Mouse (Mus musculus) monocyte, adult 5-6 weeks (primary cell): ENCODE measurements around the gene Btbd9. TPM values are rescaled to one million over a fixed set of nuclear protein-coding genes. Genes with fewer than 3 reads are reported as not detected.

Source experiments
- ATAC-seq: fragments of 153-309, 156-312 bp; replicated peaks from 2 replicates; pipeline ENCODE4 v1.8.0; 2017; ENCODE audit warnings: mild to moderate bottlenecking; ENCODE audit not compliant: low TSS enrichment, insufficient number of reproducible peaks, severe bottlenecking, poor library complexity, low FRiP score
- total RNA-seq: library from RNA; stranded (forward); fragments of 200-1000, 200-491, 200-594 nt; gene quantifications from 3 replicates; pipeline ENCODE4 v1.2.3, GENCODE M21; 2017

Btbd9 gene
- 25.3 to 57.0 TPM (median 27.5 TPM) in 3 replicates for total RNA-seq

GRCm38 (mm10) chr17:30575941-30576773 lies at the start of gene Btbd9:
Btbd9 (minus strand) TSS chr17:30576488.
- ATAC-seq: peak; percentile 96

GRCm38 (mm10) chr17:30624132-30624531 lies 47.8 kb upstream of the Btbd9 start, which contains the start of gene Dnah8:
Dnah8 (plus strand) TSS chr17:30624354.
- ATAC-seq: peak; percentile 44

GRCm38 (mm10) chr17:30623200-30623599 lies 46.9 kb upstream of the Btbd9 start:
- no peak for ATAC-seq

GRCm38 (mm10) chr17:30621450-30621849 lies 45.2 kb upstream of the Btbd9 start:
- ATAC-seq: no peak

DNA sequence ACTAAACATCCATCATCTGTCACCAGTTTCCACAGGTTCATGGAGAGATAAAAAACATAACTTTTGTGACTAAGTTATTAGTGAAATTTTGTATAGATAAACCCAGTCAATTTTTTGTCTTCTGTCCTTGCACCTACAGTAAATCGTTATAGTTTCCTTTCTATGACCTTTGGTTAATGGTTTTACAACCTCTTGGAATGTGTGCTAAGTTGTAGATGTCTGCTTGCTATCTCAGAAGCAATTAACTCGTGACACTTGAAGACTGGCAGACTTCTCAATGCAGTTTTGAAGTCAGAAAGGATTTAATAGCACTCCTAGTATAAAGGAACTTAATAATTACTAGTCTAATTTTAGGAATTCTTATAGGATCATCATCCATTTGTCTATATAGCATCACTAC lies 44.3 kb upstream of the Btbd9 start:
- no peak for ATAC-seq

DNA sequence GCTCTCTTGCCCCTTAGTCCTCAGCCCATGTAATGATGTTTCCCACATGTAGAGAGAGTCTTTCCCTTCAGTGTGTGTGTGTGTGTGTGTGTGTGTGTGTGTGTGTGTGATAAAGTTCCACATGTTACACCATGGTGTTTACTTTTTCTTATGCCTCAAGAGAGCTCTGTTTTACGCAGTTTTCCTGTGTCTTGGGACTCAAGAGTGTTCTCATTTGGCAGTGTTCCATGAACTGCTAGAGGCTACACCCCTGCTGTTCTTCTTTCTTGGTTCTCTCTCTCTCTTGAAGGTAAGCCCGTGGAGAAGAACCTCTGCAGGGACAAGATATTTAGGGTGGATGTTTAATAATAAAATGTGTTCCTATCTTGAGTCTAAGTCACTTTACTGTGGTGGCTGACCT lies 42.9 kb upstream of the Btbd9 start:
- ATAC-seq: no peak

DNA sequence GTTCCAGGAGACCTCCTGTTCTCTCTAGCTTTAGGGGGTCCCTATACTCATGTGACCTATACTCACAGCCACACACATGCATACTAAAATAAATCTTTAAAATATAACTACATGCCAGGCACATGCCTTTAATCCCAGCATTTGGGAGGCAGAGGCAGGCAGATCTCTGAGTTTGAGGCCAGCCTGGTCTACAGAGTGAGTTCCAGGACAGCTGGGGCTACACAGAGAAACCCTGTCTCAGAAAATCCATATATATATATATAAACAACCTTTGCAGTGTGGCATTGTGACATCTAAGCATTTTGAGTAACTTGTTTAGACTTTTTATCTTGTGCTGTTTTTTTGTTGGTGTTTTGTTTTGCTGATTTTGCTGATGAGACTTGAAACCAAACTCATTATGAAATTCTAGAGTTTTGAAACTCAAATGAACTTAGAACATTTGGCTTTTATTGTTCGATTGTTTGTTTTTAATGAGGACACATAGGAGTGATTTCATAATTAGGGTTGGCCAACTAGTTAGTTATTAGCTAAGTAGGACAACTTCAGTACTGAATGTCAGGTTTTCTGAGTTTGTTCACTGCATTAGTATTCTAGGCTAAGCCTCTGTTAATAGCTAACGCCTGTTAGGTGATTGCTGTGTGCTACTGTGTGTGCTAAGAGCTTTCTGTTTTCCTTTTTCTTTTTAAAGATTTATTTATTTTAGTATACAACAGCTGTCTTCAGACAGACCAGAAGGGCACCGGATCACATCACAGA lies 42.0 kb upstream of the Btbd9 start:
- ATAC-seq: no peak

- ATAC-seq: no peak
These were observed 39.9 kb upstream of the Btbd9 start for GRCm38 (mm10) chr17:30616203-30616602.

DNA sequence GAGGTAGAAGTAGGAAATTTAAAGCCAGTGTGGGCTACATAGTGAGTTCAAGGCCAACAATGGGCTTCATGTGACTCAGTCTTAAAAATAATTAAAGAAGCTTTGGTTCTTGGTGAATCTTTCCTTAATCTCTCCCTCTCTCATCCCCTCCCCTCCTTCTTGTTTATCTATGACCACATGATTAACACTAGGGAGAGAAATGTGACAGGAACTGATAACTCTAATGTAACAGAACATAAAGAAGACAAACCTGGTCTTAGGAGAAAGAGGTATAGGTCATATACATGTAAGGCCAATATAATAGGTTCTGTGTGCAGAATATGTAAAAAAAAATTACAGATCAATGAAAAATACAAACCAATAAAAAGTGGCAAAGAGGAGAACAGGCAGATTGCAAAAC lies 37.1 kb upstream of the Btbd9 start:
- no peak for ATAC-seq

DNA sequence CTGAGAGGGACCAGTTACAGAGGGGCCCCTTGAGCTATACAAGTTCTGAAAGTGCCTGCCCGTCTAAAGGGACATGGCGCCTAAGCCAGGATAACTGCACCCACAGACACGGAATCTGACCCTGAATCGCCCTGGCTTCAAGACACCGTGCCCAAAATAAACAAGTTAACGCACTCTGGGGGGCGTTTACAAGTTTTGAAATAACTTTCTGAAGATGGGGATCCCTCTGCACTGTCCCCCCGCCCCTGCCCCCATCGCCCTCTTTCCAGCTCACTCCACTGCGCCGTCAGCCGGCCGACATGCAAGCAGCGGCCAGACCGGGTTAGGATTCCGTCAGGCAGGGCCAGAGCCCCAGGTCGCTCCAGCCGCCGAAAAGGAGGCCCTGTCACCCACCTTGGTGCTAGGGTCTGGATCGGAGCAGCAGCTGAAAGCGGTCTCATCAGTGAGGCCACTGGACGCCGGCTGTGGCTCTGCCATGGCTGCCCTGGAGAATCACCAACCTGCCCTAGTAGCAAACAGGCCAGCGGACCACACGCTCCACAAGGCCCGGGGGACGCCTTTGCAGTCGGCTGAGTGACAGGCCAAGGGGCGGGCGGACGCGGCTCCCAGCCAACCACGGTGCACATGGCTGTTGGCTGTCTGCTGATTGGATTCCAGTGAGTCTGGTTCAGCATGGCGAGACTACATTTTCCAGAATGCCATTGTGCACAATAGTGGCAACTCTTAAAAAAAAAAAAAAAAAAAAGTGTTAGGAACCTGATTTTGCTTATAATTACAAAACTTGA lies 36.0 kb upstream of the Btbd9 start:
- ATAC-seq: peak; percentile 100

DNA sequence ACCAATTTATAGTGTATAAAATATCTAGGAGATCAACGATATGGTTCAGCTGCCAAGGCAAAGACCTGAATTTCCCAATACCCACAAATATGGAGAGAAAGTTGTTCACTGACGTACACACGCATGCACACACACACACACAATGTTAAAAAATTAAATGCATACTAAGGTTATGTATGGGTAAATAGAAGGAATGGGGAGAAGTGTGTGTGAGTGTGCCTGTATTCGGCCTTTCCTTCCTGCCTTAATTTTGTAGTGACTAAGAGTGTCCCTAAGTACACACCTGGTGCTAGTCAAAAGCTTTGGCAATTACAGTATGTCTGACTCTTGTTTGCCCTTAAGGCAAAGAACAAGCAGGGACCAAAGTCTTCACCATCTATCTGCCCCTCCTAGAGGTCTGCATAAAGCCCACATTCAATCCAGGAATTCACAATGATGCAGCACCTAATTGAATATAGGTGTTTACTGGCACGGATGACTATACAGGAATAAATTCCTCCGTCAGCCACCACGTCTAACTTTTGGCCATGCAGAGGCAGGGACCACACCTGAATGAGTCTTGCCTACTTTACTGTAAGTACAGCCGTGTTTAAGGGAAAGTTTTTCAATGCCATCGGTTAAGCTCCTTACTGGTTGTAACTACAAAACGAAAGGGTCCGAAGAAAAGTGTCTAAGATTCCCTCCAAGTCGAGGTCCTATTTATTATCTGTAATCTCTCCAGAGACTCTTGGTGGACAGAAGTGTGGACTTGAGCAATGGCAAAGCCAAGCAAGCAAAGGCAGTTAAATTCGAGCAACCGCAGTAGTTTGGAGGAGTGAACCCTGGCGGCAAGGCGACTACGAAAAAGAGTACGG lies 35.2 kb upstream of the Btbd9 start:
- ATAC-seq: no peak

GRCm38 (mm10) chr17:30610739-30611138 lies 34.5 kb upstream of the Btbd9 start:
- ATAC-seq: no peak

- ATAC-seq: no peak
These were observed 33.7 kb upstream of the Btbd9 start for GRCm38 (mm10) chr17:30609980-30610307.

DNA sequence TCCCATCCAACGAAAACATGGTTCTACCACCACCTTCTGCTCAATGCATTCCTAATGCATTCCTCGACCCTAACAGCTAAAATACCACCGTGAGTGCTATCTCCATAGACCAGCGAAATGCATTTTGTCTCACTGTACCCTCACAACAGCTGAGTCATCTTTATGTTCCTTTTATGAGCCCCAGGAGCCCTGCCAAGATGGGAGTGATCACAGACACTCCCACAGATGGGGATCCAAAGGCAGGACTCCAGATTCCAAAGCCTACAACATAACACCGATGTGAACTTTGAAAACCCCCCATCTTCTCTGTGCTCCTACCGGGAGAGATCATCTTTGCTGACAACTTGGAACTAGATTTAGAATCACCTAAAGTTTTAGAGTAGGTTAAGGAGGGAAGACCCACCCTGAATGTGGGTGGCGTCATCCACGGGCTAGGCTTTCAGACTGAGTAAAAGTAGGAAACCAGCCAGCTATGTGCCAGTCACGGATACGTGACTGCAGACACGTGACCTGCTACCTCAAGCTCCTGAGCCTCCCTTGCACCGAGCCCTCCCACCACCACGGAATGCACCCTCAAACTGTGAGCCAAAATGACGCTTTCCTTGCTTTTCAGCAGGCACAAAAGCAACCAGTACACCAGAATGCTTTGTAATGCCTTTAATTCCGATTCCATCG lies 33.2 kb upstream of the Btbd9 start:
- no peak for ATAC-seq

DNA sequence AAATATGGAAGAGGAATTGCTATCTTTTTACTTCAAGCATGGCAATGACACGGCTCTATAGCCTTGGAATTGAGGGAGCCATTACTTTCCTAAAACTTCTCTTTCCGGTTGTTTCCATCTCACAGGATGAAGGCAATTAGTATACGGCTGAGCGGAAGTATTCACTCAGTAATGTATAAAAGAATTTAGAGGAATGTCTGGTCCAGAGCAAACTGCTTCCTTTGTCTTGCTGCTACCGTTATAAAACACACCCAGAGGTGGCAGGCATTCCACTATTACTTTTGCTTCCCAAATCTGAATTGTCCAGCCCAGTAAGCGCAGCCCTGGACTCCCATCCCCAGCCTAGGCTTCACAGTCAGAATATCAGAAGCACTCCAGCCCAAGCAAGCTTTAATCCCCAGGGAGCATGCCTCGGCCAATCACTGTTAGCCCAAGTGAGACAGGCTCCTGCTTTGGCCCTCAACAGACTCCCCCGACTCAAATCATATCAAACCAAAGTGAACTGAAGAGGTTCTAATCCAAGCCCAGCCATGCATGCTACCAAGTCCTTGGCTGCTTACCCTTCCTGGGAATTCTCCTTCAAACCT lies 31.7 kb upstream of the Btbd9 start:
- no peak for ATAC-seq

GRCm38 (mm10) chr17:30607330-30607729 lies 31.0 kb upstream of the Btbd9 start:
- no peak for ATAC-seq

DNA sequence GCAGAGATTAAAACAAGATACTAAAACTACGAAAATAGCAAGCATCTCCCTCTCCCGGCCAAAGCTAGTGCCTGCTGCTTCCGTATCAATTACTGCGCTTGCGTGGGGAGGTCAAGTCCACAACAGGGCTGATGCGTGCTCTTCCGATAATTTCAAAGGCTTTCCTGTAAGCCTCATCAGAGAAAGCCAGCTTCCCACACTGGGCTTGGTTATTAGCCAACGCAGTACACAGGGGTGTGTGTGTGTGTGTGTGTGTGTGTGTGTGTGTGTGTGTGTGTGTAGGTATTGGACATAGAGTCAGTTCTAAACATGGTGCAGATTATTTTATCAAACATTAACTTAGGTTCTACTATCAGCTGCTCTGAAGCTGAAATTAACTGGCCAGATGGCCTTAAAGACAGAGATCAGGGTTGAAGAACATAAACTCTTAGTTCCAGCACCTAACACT lies 30.4 kb upstream of the Btbd9 start:
- ATAC-seq: no peak

- no peak for ATAC-seq
These were observed 29.9 kb upstream of the Btbd9 start for GRCm38 (mm10) chr17:30606206-30606605.
